Mouse (Mus musculus) cerebellum, postnatal 10 days (tissue): ENCODE measurements at regions not wholly inside any gene's neighbourhood (a gene's known extent, or its start where the extent isn't known, plus 50 kb on each side); places are given as distances from the start of the nearest gene placed in this dataset.

Experiments used
- DNase-seq, 2 experiments: peaks; one replicate each; pipeline ENCODE4 v3.0.0; 2021; ENCODE audit warnings: mixed read lengths in 2 of 2

GRCm38 (mm10) chr6:78599751-78600150 is 131.1 kb upstream of the Reg3g start:
- no peak for DNase-seq

GRCm38 (mm10) chr6:78570000-78570597 is 101.4 kb upstream of the Reg3g start:
- DNase-seq = peak; percentile 5 to 8

DNA sequence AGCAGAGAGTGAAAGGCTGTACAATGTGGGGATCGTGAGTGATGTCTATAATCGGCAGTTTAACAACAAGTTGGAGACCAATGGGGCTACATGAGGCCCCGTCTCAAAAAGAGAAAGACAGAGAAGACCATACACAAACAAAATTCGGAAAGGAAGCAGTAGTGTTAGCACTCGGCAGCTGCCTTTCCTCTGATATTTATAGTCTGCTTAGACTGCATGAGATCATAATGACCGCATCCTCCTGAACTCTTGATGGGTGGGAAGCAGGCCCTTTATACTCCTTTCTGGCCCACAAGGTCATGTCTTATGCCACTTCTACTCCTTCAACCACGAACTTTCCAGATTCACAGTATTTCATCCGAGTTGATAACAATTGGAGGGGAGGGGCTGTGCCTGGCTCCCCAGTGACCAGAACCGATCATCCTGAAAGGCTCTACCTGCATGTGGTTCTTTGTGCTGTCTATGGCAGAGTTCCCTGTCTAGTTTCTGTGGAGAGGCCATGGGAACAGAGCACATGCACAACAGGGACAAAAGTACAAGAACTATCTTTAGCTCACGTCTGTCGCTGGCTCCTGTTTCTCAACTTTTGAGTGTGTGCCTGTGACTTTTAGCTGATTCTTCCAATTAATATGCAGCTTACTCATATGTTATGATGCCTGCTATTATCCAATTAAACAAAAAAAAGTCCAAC is 84.5 kb upstream of the Reg3g start:
- no peak for DNase-seq

- DNase-seq = peak in 1 of 2 experiments; percentile 3
Measured at GRCm38 (mm10) chr6:78552353-78552698, 83.7 kb upstream of the Reg3g start.

GRCm38 (mm10) chr6:78551666-78552352 is 83.1 kb upstream of the Reg3g start:
- peak; percentile 3 to 6 for DNase-seq

DNA sequence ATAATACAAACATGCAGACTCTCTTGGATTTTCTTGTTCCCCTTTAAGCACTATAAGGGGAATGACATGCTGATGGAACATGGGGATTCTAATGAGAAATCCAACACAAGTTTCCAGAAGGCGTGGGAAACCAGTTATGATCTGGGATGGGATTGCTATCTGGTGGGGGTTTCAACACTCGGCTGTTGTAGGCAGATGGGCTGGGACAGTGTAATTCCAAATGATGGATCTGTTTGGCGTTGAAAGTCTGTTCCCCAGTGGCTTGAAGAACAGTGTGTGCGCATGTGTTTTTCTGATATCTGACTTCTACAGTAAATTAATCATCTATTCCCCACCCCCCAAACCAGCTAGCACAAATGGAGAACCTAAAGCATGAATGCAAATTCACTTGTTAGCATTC is 79.8 kb upstream of the Reg3g start:
- no peak for DNase-seq

- DNase-seq = no peak
Measured at GRCm38 (mm10) chr6:78547721-78548120, 79.0 kb upstream of the Reg3g start.

DNA sequence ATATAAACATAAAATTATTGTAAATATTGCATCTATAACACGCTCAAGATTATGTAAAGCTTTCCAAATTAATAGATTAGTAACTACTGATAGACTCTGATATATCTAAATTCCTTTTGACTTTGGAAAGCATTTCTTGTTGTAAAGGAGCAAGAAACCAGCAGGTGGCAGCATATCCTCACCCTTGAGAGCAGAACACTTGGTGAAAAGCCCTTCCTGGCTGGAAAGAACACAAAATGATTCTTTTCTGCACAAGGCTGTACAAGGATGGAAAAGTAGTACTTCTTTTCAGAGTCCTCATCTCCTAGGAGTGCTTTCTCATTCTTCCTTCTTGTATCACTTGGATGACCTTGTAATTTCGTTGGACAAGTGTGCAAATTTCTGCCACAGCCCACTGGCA is 75.6 kb upstream of the Reg3g start:
- peak; percentile 85 to 89 for DNase-seq

DNA sequence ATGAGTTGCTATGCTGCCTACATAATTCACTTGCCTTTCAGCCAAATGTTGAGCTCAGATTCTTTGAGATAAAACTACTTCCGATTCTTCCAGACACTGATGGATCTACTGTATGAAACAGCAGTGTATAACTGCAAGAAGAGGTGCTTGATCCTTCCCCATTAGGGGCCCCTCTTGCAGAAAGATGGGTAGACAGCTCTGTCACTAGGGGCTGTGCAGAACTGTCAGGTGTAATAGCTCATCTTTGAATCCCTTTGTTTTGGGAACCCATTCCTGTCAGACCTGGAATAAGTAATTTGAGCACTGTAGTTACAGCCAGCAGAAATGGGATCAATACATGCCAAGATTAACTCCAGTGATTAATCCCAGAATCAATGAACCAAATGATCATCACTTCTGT is 68.8 kb upstream of the Reg3g start:
- DNase-seq = no peak

- DNase-seq = no peak
Measured at GRCm38 (mm10) chr6:78526986-78527762, 58.5 kb upstream of the Reg3g start.
